Mouse (Mus musculus) erythroblast, embryonic 14.5 days (primary cell): ENCODE data around the gene Gpr15.

Experiments used
- GATA1 ChIP-seq: IDR thresholded peaks from 2 replicates; pipeline ENCODE4 v1.6.1; 2012; ENCODE audit warnings: low read length, inconsistent platforms, mixed read lengths
- TAL1 ChIP-seq: IDR thresholded peaks from 3 replicates; pipeline ENCODE4 v1.6.1; 2012; ENCODE audit warnings: low read length, inconsistent platforms, mixed read lengths

DNA sequence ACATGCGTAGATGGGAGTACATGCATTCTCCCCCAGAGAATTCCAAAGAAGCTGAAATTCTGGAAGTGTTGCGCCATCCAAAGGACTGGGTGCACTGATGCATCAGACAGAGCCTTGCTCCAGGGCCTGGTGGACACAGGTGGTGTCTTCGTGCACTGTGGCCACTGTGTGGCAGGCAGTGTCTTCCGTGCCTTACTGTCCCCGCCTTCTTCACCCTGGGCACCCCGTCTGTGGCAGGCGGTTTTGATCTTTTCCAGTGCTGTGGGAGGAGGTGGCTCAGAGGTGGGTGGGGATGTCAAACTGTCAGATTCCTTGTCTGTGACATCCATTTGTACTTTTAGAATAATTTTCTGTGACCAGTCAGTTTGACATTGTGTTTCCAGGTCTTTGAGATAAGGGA, 40.2 kb downstream of the Gpr15 start:
- no peak for TF ChIP-seq GATA1
- TF ChIP-seq TAL1, result no peak
